Mouse (Mus musculus) CD4-positive, CD25-positive, alpha-beta regulatory T cell, adult 2 months (primary cell): ENCODE data around the gene 4930524B15Rik.
"Not testable (repeated sequence)": the region's sequence is repeated elsewhere in the genome, so short reads cannot be mapped to it uniquely, and the experiment has no call there.

Source experiments
- DNase-seq: peaks from one replicate; pipeline ENCODE4 v3.0.0-alpha.2; 2012; ENCODE audit warnings: low read depth, low spot score

Gene 4930524B15Rik

GRCm38 (mm10) chr11:31965256-31966134, at the start of gene 4930524B15Rik:
TSS of gene 4930524B15Rik (plus strand) at chr11:31965592.
- no peak for DNase-seq

- no peak for DNase-seq
Observed at GRCm38 (mm10) chr11:31917769-31918168, 47.6 kb upstream of the 4930524B15Rik start.

GRCm38 (mm10) chr11:31930051-31930450, 35.3 kb upstream of the 4930524B15Rik start:
- DNase-seq, result no peak

GRCm38 (mm10) chr11:31935652-31936051, 29.7 kb upstream of the 4930524B15Rik start:
- no peak for DNase-seq

GRCm38 (mm10) chr11:31936910-31937525, 28.4 kb upstream of the 4930524B15Rik start:
- DNase-seq, result no peak

GRCm38 (mm10) chr11:31940898-31941639, 24.3 kb upstream of the 4930524B15Rik start:
- no peak for DNase-seq

GRCm38 (mm10) chr11:31941640-31942638, 23.5 kb upstream of the 4930524B15Rik start:
- DNase-seq, result peak; percentile 68

- DNase-seq, result peak; percentile 22
Observed at GRCm38 (mm10) chr11:31945471-31945870, 19.9 kb upstream of the 4930524B15Rik start.

- DNase-seq, result peak; percentile 80
Observed at GRCm38 (mm10) chr11:31948462-31949330, 16.7 kb upstream of the 4930524B15Rik start.

- peak; percentile 91 for DNase-seq
Observed at GRCm38 (mm10) chr11:31949331-31949785, 16.0 kb upstream of the 4930524B15Rik start.

- DNase-seq, result no peak
Observed at GRCm38 (mm10) chr11:31960071-31960470, 5.3 kb upstream of the 4930524B15Rik start.

- no peak for DNase-seq
Observed at GRCm38 (mm10) chr11:31963993-31964392, 1.4 kb upstream of the 4930524B15Rik start.

GRCm38 (mm10) chr11:31974132-31974531, 8.7 kb downstream of the 4930524B15Rik start:
- DNase-seq, result no peak

GRCm38 (mm10) chr11:31974826-31975225, 9.4 kb downstream of the 4930524B15Rik start:
- no peak for DNase-seq

GRCm38 (mm10) chr11:31975678-31976077, 10.3 kb downstream of the 4930524B15Rik start:
- no peak for DNase-seq

- DNase-seq, result no peak
Observed at GRCm38 (mm10) chr11:31976137-31976536, 10.7 kb downstream of the 4930524B15Rik start.

GRCm38 (mm10) chr11:31980089-31980488, 14.7 kb downstream of the 4930524B15Rik start:
- DNase-seq, result not testable (repeated sequence)

GRCm38 (mm10) chr11:31981830-31982229, 16.4 kb downstream of the 4930524B15Rik start:
- DNase-seq, result no peak

GRCm38 (mm10) chr11:31982247-31982943, 17.0 kb downstream of the 4930524B15Rik start:
- not testable (repeated sequence) for DNase-seq
